Mouse (Mus musculus): ENCODE data around the gene Tmem45b. TPM values are rescaled to one million over a fixed set of nuclear protein-coding genes. Genes with fewer than 3 reads are reported as not detected.
A peak's percentile ranks its signal among the peaks of the same experiment; 100 is the strongest.
"Not testable (repeated sequence)": the region's sequence is repeated elsewhere in the genome, so short reads cannot be mapped to it uniquely, and the experiment has no call there.

Gene Tmem45b
- polyA plus RNA-seq (2015; fragmentation: Nextera tagmentation; extraction: Ambion mirVana): 222 and 234 TPM in 2 replicates

- WGBS: 3% methylated on average over 33 of the region's 33 CpGs
- peak; percentile 77 for TF ChIP-seq CTCF (IDR thresholded peaks at IDR 0.05; ENCODE audit: low read depth)
- peak within 1 kb of the TSS; percentile 71 for H3K4me2 ChIP-seq (replicated peaks; ENCODE audit: low read depth)
- 0 out of 2 replicates have a peak, but pooled peaks cover 7% of the 10 kb centered on the region for H3K4me1 ChIP-seq (replicated peaks; ENCODE audit: control insufficient read depth, insufficient read depth, low read length)
- H3K27me3 ChIP-seq (replicated peaks; ENCODE audit: control insufficient read depth, insufficient read depth, low read length): no peaks in the 10 kb centered on the region
- peak within 1 kb of the TSS; percentile 62 for H3K9ac ChIP-seq (ENCODE audit: low read depth, low read length)
- H3K27ac ChIP-seq (ENCODE audit: low read depth, low read length): peak within 1 kb of the TSS; percentile 90
- ATAC-seq: peak; percentile 88
- peak within 1 kb of the TSS; percentile 54 for H3K4me3 ChIP-seq (ENCODE audit: low read depth, low read length)
- H3K36me3 ChIP-seq (ENCODE audit: control insufficient read depth, insufficient read depth): no peaks in the 10 kb centered on the region
- H3K9me3 ChIP-seq (ENCODE audit: control insufficient read depth): no peaks in the 10 kb centered on the region
These were observed at the start of gene Tmem45b for GRCm38 (mm10) chr9:31463692-31464474. Gene Tmem45b, minus strand, starts transcription at chr9:31464462.

GRCm38 (mm10) chr9:31508189-31508588 is 43.9 kb upstream of the Tmem45b start:
- Histone ChIP-seq H3K4me1 (replicated peaks; ENCODE audit: control insufficient read depth, insufficient read depth, low read length) (no peaks in the 10 kb centered on the region), H3K9ac (ENCODE audit: low read depth, low read length) (no peak overlapping the region), H3K4me3 (ENCODE audit: low read depth, low read length) (no peak overlapping the region), H3K27ac (ENCODE audit: low read depth, low read length) (no peak overlapping the region), H3K27me3 (replicated peaks; ENCODE audit: control insufficient read depth, insufficient read depth, low read length) (no peaks in the 10 kb centered on the region), H3K36me3 (ENCODE audit: control insufficient read depth, insufficient read depth) (no peaks in the 10 kb centered on the region), H3K9me3 (ENCODE audit: control insufficient read depth) (no peaks in the 10 kb centered on the region), H3K4me2 (replicated peaks; ENCODE audit: low read depth) (no peak overlapping the region)
- 25% methylated on average over 3 of the region's 3 CpGs for WGBS
- TF ChIP-seq CTCF (IDR thresholded peaks at IDR 0.05; ENCODE audit: low read depth): no peak
- no peak for ATAC-seq

- H3K36me3 ChIP-seq (ENCODE audit: control insufficient read depth, insufficient read depth); H3K27me3 ChIP-seq (replicated peaks; ENCODE audit: control insufficient read depth, insufficient read depth, low read length); H3K4me1 ChIP-seq (replicated peaks; ENCODE audit: control insufficient read depth, insufficient read depth, low read length); H3K9ac ChIP-seq (ENCODE audit: low read depth, low read length); H3K4me3 ChIP-seq (ENCODE audit: low read depth, low read length); H3K4me2 ChIP-seq (replicated peaks; ENCODE audit: low read depth); H3K9me3 ChIP-seq (ENCODE audit: control insufficient read depth); ATAC-seq; H3K27ac ChIP-seq (ENCODE audit: low read depth, low read length): not testable (repeated sequence)
- 78% methylated on average over 1 of the region's 1 CpGs for WGBS
These were observed 37.0 kb upstream of the Tmem45b start for GRCm38 (mm10) chr9:31501221-31501620.

GRCm38 (mm10) chr9:31463190-31463589 is 1.1 kb downstream of the Tmem45b start:
- H3K9me3 ChIP-seq (ENCODE audit: control insufficient read depth): no peaks in the 10 kb centered on the region
- H3K36me3 ChIP-seq (ENCODE audit: control insufficient read depth, insufficient read depth): no peaks in the 10 kb centered on the region
- H3K9ac ChIP-seq (ENCODE audit: low read depth, low read length): peak overlapping the region; percentile 62
- TF ChIP-seq CTCF (IDR thresholded peaks at IDR 0.05; ENCODE audit: low read depth): no peak; the same call in 1 of the 2 replicates
- peak; percentile 16; the same call in 1 of the 2 replicates for ATAC-seq
- H3K4me3 ChIP-seq (ENCODE audit: low read depth, low read length): peak overlapping the region; percentile 54
- 0 out of 2 replicates have a peak, but pooled peaks cover 7% of the 10 kb centered on the region for H3K4me1 ChIP-seq (replicated peaks; ENCODE audit: control insufficient read depth, insufficient read depth, low read length)
- no peaks in the 10 kb centered on the region for H3K27me3 ChIP-seq (replicated peaks; ENCODE audit: control insufficient read depth, insufficient read depth, low read length)
- peak overlapping the region; percentile 90 for H3K27ac ChIP-seq (ENCODE audit: low read depth, low read length)
- peak overlapping the region; percentile 71 for H3K4me2 ChIP-seq (replicated peaks; ENCODE audit: low read depth)
- 22% methylated on average over 9 of the region's 9 CpGs for WGBS

GRCm38 (mm10) chr9:31454356-31454755 is 9.9 kb downstream of the Tmem45b start:
- no peak overlapping the region for H3K4me2 ChIP-seq (replicated peaks; ENCODE audit: low read depth)
- H3K27ac ChIP-seq (ENCODE audit: low read depth, low read length): no peak overlapping the region
- TF ChIP-seq CTCF (IDR thresholded peaks at IDR 0.05; ENCODE audit: low read depth): 0 out of 2 replicates have a peak, but pooled peaks have one; percentile 7
- whole genome bisulfite sequencing: 55% methylated on average over 1 of the region's 1 CpGs
- no peak overlapping the region for H3K4me3 ChIP-seq (ENCODE audit: low read depth, low read length)
- no peaks in the 10 kb centered on the region for H3K27me3 ChIP-seq (replicated peaks; ENCODE audit: control insufficient read depth, insufficient read depth, low read length)
- ATAC-seq: no peak
- no peak overlapping the region for H3K9ac ChIP-seq (ENCODE audit: low read depth, low read length)
- no peaks in the 10 kb centered on the region for H3K9me3 ChIP-seq (ENCODE audit: control insufficient read depth)
- H3K36me3 ChIP-seq (ENCODE audit: control insufficient read depth, insufficient read depth): no peaks in the 10 kb centered on the region
- no peaks in the 10 kb centered on the region; the same call in 1 of the 2 replicates for H3K4me1 ChIP-seq (replicated peaks; ENCODE audit: control insufficient read depth, insufficient read depth, low read length)

- H3K4me3 ChIP-seq (ENCODE audit: low read depth, low read length): no peak overlapping the region
- no peak for ATAC-seq
- 0 out of 2 replicates have a peak overlapping the region, but pooled peaks have one; percentile 12 for H3K9ac ChIP-seq (ENCODE audit: low read depth, low read length)
- H3K27me3 ChIP-seq (replicated peaks; ENCODE audit: control insufficient read depth, insufficient read depth, low read length): no peaks in the 10 kb centered on the region
- 24% methylated on average over 10 of the region's 10 CpGs for WGBS
- no peak overlapping the region for H3K27ac ChIP-seq (ENCODE audit: low read depth, low read length)
- peak overlapping the region; percentile 18; the same call in 1 of the 2 replicates for H3K4me2 ChIP-seq (replicated peaks; ENCODE audit: low read depth)
- H3K9me3 ChIP-seq (ENCODE audit: control insufficient read depth): no peaks in the 10 kb centered on the region
- TF ChIP-seq CTCF (IDR thresholded peaks at IDR 0.05; ENCODE audit: low read depth): no peak
- no peaks in the 10 kb centered on the region for H3K36me3 ChIP-seq (ENCODE audit: control insufficient read depth, insufficient read depth)
- H3K4me1 ChIP-seq (replicated peaks; ENCODE audit: control insufficient read depth, insufficient read depth, low read length): no peaks in the 10 kb centered on the region; the same call in 1 of the 2 replicates
These were observed 12.1 kb downstream of the Tmem45b start for GRCm38 (mm10) chr9:31452166-31452565.
